Mouse (Mus musculus) kidney, embryonic 15.5 days (tissue): ENCODE data around the gene Dock1. TPM values are rescaled to one million over a fixed set of nuclear protein-coding genes. Genes with fewer than 3 reads are reported as not detected.

Experiments
- ATAC-seq: fragments of 200-750 bp; cut with Nextera tagmentation; replicated peaks from 2 replicates; pipeline ENCODE4 v1.8.0; 2017; ENCODE audit warnings: moderate TSS enrichment; ENCODE audit not compliant: low FRiP score
- H3K27ac ChIP-seq: fragments of 300-500 bp; sonication (generic); 2 replicates; pipeline ENCODE4 v1.5.1; 2015; ENCODE audit warnings: mild to moderate bottlenecking, inconsistent platforms
- H3K27me3 ChIP-seq: fragments of 300-500 bp; sonication (generic); 2 replicates; pipeline ENCODE4 v1.6.1; 2015; ENCODE audit warnings: inconsistent platforms
- H3K36me3 ChIP-seq: fragments of 300-500 bp; sonication (generic); 2 replicates; pipeline ENCODE4 v1.6.1; 2015; ENCODE audit warnings: inconsistent platforms
- H3K4me1 ChIP-seq: fragments of 300-500 bp; sonication (generic); 2 replicates; pipeline ENCODE4 v1.6.1; 2015; ENCODE audit warnings: inconsistent platforms
- H3K4me2 ChIP-seq: fragments of 300-500 bp; sonication (generic); 2 replicates; pipeline ENCODE4 v1.6.1; 2015; ENCODE audit warnings: moderate library complexity, mild to moderate bottlenecking, inconsistent platforms
- H3K4me3 ChIP-seq: fragments of 300-500 bp; sonication (generic); replicated peaks from 2 replicates; pipeline ENCODE4 v1.5.1; 2015; ENCODE audit warnings: mild to moderate bottlenecking, inconsistent platforms
- H3K9ac ChIP-seq: fragments of 300-500 bp; sonication (generic); 2 replicates; pipeline ENCODE4 v1.6.1; 2015; ENCODE audit warnings: mild to moderate bottlenecking, inconsistent platforms
- H3K9me3 ChIP-seq: fragments of 300-500 bp; sonication (generic); replicated peaks from 2 replicates; pipeline ENCODE4 v1.6.1; 2016; ENCODE audit warnings: inconsistent platforms
- whole genome bisulfite sequencing: fragments of 180-500 bp; shearing (Covaris S2); methylation state at CpG from one replicate; pipeline ENCODE4 v1.1.7; 2015; ENCODE audit warnings: mixed read lengths; 5-methylcytosine and 5-hydroxymethylcytosine counted together
- polyA plus RNA-seq: library from polyadenylated mRNA; unstranded; fragments of >200 nt; fragmentation: Nextera tagmentation; extraction: Ambion mirVana; gene quantifications from 2 replicates; pipeline ENCODE4 v1.2.1, GENCODE M21; 2015

The Dock1 gene
- polyA plus RNA-seq, 1 experiment from 2014 or later: 47.7 TPM

- Histone ChIP-seq H3K4me2 (no peak overlapping the region), H3K4me3 (no peak overlapping the region), H3K36me3 (peaks cover 6% of the 10 kb centered on the region), H3K27me3 (0 out of 2 replicates have a peak, but pooled peaks cover 5% of the 10 kb centered on the region), H3K4me1 (peaks cover 32% of the 10 kb centered on the region), H3K9ac (no peak overlapping the region), H3K27ac (no peak overlapping the region), H3K9me3 (no peaks in the 10 kb centered on the region)
- no peak for ATAC-seq
- 94% methylated on average over 6 of the region's 6 CpGs for WGBS
Observed at GRCm38 (mm10) chr7:134941891-134942290, 271.4 kb downstream of the Dock1 start.

GRCm38 (mm10) chr7:134943063-134943462 is 272.6 kb downstream of the Dock1 start:
- Histone ChIP-seq H3K27me3 (no peaks in the 10 kb centered on the region), H3K4me1 (peaks cover 22% of the 10 kb centered on the region), H3K9me3 (no peaks in the 10 kb centered on the region), H3K27ac (no peak overlapping the region), H3K9ac (no peak overlapping the region), H3K36me3 (peaks cover 6% of the 10 kb centered on the region), H3K4me2 (no peak overlapping the region), H3K4me3 (no peak overlapping the region)
- no peak for ATAC-seq
- 66% methylated on average over 6 of the region's 6 CpGs for WGBS

- no peak overlapping the region for H3K9ac ChIP-seq
- no peaks in the 10 kb centered on the region for H3K27me3 ChIP-seq
- no peak overlapping the region for H3K4me3 ChIP-seq
- H3K4me1 ChIP-seq: peaks cover 15% of the 10 kb centered on the region
- H3K9me3 ChIP-seq: no peaks in the 10 kb centered on the region
- 78% methylated on average over 7 of the region's 7 CpGs for WGBS
- H3K4me2 ChIP-seq: no peak overlapping the region
- H3K36me3 ChIP-seq: peaks cover 6% of the 10 kb centered on the region
- no peak for ATAC-seq
- no peak overlapping the region for H3K27ac ChIP-seq
Observed at GRCm38 (mm10) chr7:134943701-134944100, 273.2 kb downstream of the Dock1 start.

- 89% methylated on average over 7 of the region's 7 CpGs for whole genome bisulfite sequencing
- ATAC-seq: no peak
- H3K9ac ChIP-seq: no peak overlapping the region
- H3K9me3 ChIP-seq: no peaks in the 10 kb centered on the region
- H3K27me3 ChIP-seq: no peaks in the 10 kb centered on the region
- peaks cover 6% of the 10 kb centered on the region for H3K36me3 ChIP-seq
- no peak overlapping the region for H3K27ac ChIP-seq
- H3K4me1 ChIP-seq: peaks cover 12% of the 10 kb centered on the region
- no peak overlapping the region for H3K4me3 ChIP-seq
- H3K4me2 ChIP-seq: no peak overlapping the region
Observed at GRCm38 (mm10) chr7:134945925-134946716, 275.7 kb downstream of the Dock1 start.

GRCm38 (mm10) chr7:134959086-134959485 is 288.6 kb downstream of the Dock1 start:
- Histone ChIP-seq H3K9me3 (no peaks in the 10 kb centered on the region), H3K4me2 (no peak overlapping the region), H3K36me3 (no peaks in the 10 kb centered on the region), H3K9ac (no peak overlapping the region), H3K4me3 (no peak overlapping the region), H3K4me1 (no peaks in the 10 kb centered on the region), H3K27ac (no peak overlapping the region), H3K27me3 (no peaks in the 10 kb centered on the region)
- 92% methylated on average over 6 of the region's 6 CpGs for WGBS
- ATAC-seq: no peak

GRCm38 (mm10) chr7:134960871-134961270 is 290.4 kb downstream of the Dock1 start:
- WGBS: 74% methylated on average over 4 of the region's 4 CpGs

GRCm38 (mm10) chr7:134961608-134962007 is 291.2 kb downstream of the Dock1 start:
- WGBS: 85% methylated on average over 2 of the region's 2 CpGs
- H3K27me3 ChIP-seq: no peaks in the 10 kb centered on the region
- no peak overlapping the region for H3K4me2 ChIP-seq
- H3K9me3 ChIP-seq: no peaks in the 10 kb centered on the region
- no peak overlapping the region for H3K9ac ChIP-seq
- ATAC-seq: no peak
- no peak overlapping the region for H3K27ac ChIP-seq
- no peak overlapping the region for H3K4me3 ChIP-seq
- H3K36me3 ChIP-seq: no peaks in the 10 kb centered on the region
- H3K4me1 ChIP-seq: no peaks in the 10 kb centered on the region

More at GRCm38 (mm10) chr7:134960871-134961270, 290.4 kb downstream of the Dock1 start:
- H3K4me3 ChIP-seq: no peak overlapping the region
- no peak overlapping the region for H3K27ac ChIP-seq
- H3K9me3 ChIP-seq: no peaks in the 10 kb centered on the region
- no peaks in the 10 kb centered on the region for H3K27me3 ChIP-seq
- no peaks in the 10 kb centered on the region for H3K36me3 ChIP-seq
- no peak for ATAC-seq
- H3K4me2 ChIP-seq: no peak overlapping the region
- no peaks in the 10 kb centered on the region for H3K4me1 ChIP-seq
- no peak overlapping the region for H3K9ac ChIP-seq

- Histone ChIP-seq H3K9me3 (no peaks in the 10 kb centered on the region), H3K4me1 (no peaks in the 10 kb centered on the region), H3K36me3 (peaks cover 22% of the 10 kb centered on the region), H3K9ac (no peak overlapping the region), H3K4me3 (no peak overlapping the region), H3K27me3 (no peaks in the 10 kb centered on the region), H3K27ac (no peak overlapping the region), H3K4me2 (no peak overlapping the region)
- ATAC-seq: no peak
- 89% methylated on average over 3 of the region's 3 CpGs for WGBS
Observed at GRCm38 (mm10) chr7:134990244-134990643, 319.8 kb downstream of the Dock1 start.

GRCm38 (mm10) chr7:134990911-134991310 is 320.5 kb downstream of the Dock1 start:
- peaks cover 22% of the 10 kb centered on the region for H3K36me3 ChIP-seq
- 80% methylated on average over 2 of the region's 2 CpGs for WGBS

GRCm38 (mm10) chr7:134994983-134995382 is 324.5 kb downstream of the Dock1 start:
- H3K27me3 ChIP-seq: no peaks in the 10 kb centered on the region
- H3K4me2 ChIP-seq: no peak overlapping the region
- no peak for ATAC-seq
- peaks cover 32% of the 10 kb centered on the region for H3K36me3 ChIP-seq
- 83% methylated on average over 5 of the region's 5 CpGs for WGBS
- no peak overlapping the region for H3K27ac ChIP-seq
- no peaks in the 10 kb centered on the region for H3K9me3 ChIP-seq
- H3K4me1 ChIP-seq: peaks cover 6% of the 10 kb centered on the region; the same call in 1 of the 2 replicates
- no peak overlapping the region for H3K4me3 ChIP-seq
- H3K9ac ChIP-seq: no peak overlapping the region

More at GRCm38 (mm10) chr7:134990911-134991310, 320.5 kb downstream of the Dock1 start:
- H3K9me3 ChIP-seq: no peaks in the 10 kb centered on the region
- H3K9ac ChIP-seq: no peak overlapping the region
- no peaks in the 10 kb centered on the region for H3K4me1 ChIP-seq
- ATAC-seq: no peak
- no peak overlapping the region for H3K27ac ChIP-seq
- H3K4me3 ChIP-seq: no peak overlapping the region
- H3K27me3 ChIP-seq: no peaks in the 10 kb centered on the region
- H3K4me2 ChIP-seq: no peak overlapping the region

GRCm38 (mm10) chr7:135002216-135002615 is 331.8 kb downstream of the Dock1 start:
- Histone ChIP-seq H3K9me3 (no peaks in the 10 kb centered on the region), H3K36me3 (peaks cover 28% of the 10 kb centered on the region), H3K4me1 (peaks cover 18% of the 10 kb centered on the region), H3K27me3 (no peaks in the 10 kb centered on the region), H3K4me3 (no peak overlapping the region), H3K4me2 (no peak overlapping the region), H3K27ac (no peak overlapping the region), H3K9ac (no peak overlapping the region)
- 92% methylated on average over 1 of the region's 1 CpGs for WGBS
- ATAC-seq: no peak

- Histone ChIP-seq H3K4me1 (peaks cover 13% of the 10 kb centered on the region), H3K4me2 (no peak overlapping the region), H3K4me3 (no peak overlapping the region), H3K27me3 (no peaks in the 10 kb centered on the region), H3K9ac (no peak overlapping the region), H3K36me3 (peaks cover 28% of the 10 kb centered on the region), H3K9me3 (no peaks in the 10 kb centered on the region), H3K27ac (no peak overlapping the region)
- 50% methylated on average over 9 of the region's 9 CpGs for WGBS
- no peak for ATAC-seq
Observed at GRCm38 (mm10) chr7:135002891-135003290, 332.4 kb downstream of the Dock1 start.
